In the genomic region with DNA sequence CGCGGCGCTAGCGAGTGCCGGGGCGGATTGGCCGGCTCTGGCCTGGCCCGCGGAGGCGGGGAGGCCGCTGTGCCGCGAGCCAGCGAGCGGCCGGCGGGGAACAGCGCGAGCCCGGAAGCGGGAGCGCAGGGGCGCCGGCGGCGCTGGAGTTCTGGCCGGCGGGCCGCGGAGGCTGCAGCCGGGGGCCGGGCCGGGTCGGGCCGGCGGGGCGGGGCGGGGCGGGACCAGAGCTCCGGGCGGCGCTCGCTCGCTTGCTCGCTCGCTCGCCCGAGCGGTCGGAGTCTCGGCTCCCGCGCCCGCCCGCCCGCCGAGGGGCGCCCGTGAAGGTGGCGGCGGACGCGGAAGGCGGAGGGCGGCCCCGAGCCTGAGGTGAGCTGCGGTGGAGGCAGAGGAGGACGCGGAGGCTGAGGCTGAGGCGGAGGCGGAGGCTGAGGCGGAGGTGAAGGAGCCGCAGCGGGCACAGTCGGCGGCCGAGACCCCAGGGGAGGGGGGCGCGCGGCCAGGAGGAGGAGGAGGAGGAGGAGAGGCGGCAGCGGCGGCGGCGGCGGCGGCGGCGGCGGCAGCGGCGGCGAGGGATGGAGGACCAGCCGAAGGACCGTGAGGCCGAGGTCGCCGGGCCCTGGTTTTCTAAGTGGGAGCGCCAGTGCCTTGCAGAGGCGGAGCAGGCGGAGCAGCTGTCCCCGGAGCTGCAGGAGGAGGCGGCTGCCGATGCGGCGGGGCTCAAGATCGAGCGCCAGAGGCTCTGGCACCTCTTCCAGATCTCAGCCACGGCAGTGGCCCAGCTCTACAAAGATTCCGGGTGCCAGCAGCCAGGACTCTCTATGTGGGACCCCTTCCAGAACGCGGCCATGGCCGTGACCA, we compare ENCODE assay signal across 9 mouse cellular contexts. TPM values are rescaled to one million over a fixed set of nuclear protein-coding genes. Genes with fewer than 3 reads are reported as not detected.
DNase-seq lines count a peak whose midpoint lies in the region; ATAC-seq and TF ChIP-seq lines count a peak whose summit lies in the region.
"Had no signal": no experiment of that assay in that cellular context is flagged by ENCODE, and none has a peak within 500 bp of the region (broad histone marks: within the 10 kb centered on the region; RNA-seq: fewer than 3 reads in every experiment).

No protein-coding gene starts in this region.

- H3K4me3 ChIP-seq in intestine, postnatal 0 days (ENCODE audit: low read depth, low read length), result peak overlapping the region; percentile 50
- H3K4me3 ChIP-seq in limb, embryonic 10.5 days, result peak overlapping the region; percentile 60
- peak overlapping the region; percentile 51 for H3K4me3 ChIP-seq in midbrain, embryonic 11.5 days (ENCODE audit: low read depth, low read length)
- H3K4me3 ChIP-seq in stomach, embryonic 14.5 days (ENCODE audit: low read depth, low read length), result peak overlapping the region; percentile 42

- H3K4me2 ChIP-seq in intestine, postnatal 0 days (replicated peaks; ENCODE audit: low read depth), result peak overlapping the region; percentile 78
- peak overlapping the region; percentile 50 for H3K4me2 ChIP-seq in midbrain, embryonic 11.5 days
- H3K4me2 ChIP-seq in stomach, embryonic 14.5 days (replicated peaks; ENCODE audit: low read depth, low read length), result peak overlapping the region; percentile 47

- no peak for TF ChIP-seq CTCF in intestine, postnatal 0 days (IDR thresholded peaks at IDR 0.05; ENCODE audit: low read depth)

- peak; percentile 1 for DNase-seq in CD4-positive, CD25-positive, alpha-beta regulatory T cell, adult 2 months (ENCODE audit: low read depth, low spot score)
- peak; percentile 63 for DNase-seq in embryo, embryonic 9.5 days (ENCODE audit: extremely low spot score)
- DNase-seq in limb, embryonic 10.5 days (ENCODE audit: low spot score), result peak; percentile 57
- DNase-seq in midbrain, embryonic 11.5 days (ENCODE audit: low spot score, missing footprints), result peak; percentile 92

- no peaks in the 10 kb centered on the region; the same call in none of the 2 replicates for H3K27me3 ChIP-seq in intestine, postnatal 0 days (replicated peaks; ENCODE audit: control insufficient read depth, insufficient read depth, low read length)
- H3K27me3 ChIP-seq in limb, embryonic 10.5 days (ENCODE audit: low read depth, poor library complexity, severe bottlenecking), result peaks cover 38% of the 10 kb centered on the region
- no peaks in the 10 kb centered on the region for H3K27me3 ChIP-seq in midbrain, embryonic 11.5 days (ENCODE audit: control insufficient read depth, insufficient read depth, low read length)
- H3K27me3 ChIP-seq in stomach, embryonic 14.5 days (ENCODE audit: control insufficient read depth, insufficient read depth, low read length), result no peaks in the 10 kb centered on the region

- no peak overlapping the region for H3K9ac ChIP-seq in intestine, postnatal 0 days (ENCODE audit: low read depth, low read length)
- H3K9ac ChIP-seq in midbrain, embryonic 11.5 days (ENCODE audit: low read length), result peak overlapping the region; percentile 75
- H3K9ac ChIP-seq in stomach, embryonic 14.5 days (replicated peaks; ENCODE audit: low read depth, low read length), result peak overlapping the region; percentile 42; the same call in 1 of the 2 replicates

- H3K9me3 ChIP-seq in intestine, postnatal 0 days (ENCODE audit: control insufficient read depth), result no peaks in the 10 kb centered on the region
- H3K9me3 ChIP-seq in limb, embryonic 10.5 days (replicated peaks), result no peaks in the 10 kb centered on the region
- H3K9me3 ChIP-seq in midbrain, embryonic 11.5 days (ENCODE audit: control insufficient read depth, low read length), result no peaks in the 10 kb centered on the region
- no peaks in the 10 kb centered on the region for H3K9me3 ChIP-seq in stomach, embryonic 14.5 days (ENCODE audit: control insufficient read depth, low read depth, low read length)

- H3K36me3 ChIP-seq in intestine, postnatal 0 days (ENCODE audit: control insufficient read depth, insufficient read depth), result no peaks in the 10 kb centered on the region
- H3K36me3 ChIP-seq in limb, embryonic 10.5 days, result no peaks in the 10 kb centered on the region
- H3K36me3 ChIP-seq in midbrain, embryonic 11.5 days (ENCODE audit: control insufficient read depth, insufficient read depth, low read length), result no peaks in the 10 kb centered on the region
- no peaks in the 10 kb centered on the region for H3K36me3 ChIP-seq in stomach, embryonic 14.5 days (ENCODE audit: control insufficient read depth, insufficient read depth, low read length)

- 30% methylated on average over 39 of the region's 113 CpGs for WGBS in intestine, postnatal 0 days
- 25% methylated on average over 98 of the region's 113 CpGs for WGBS in limb, embryonic 10.5 days
- 15% methylated on average over 45 of the region's 113 CpGs for WGBS in midbrain, embryonic 11.5 days
- 21% methylated on average over 42 of the region's 113 CpGs for WGBS in stomach, embryonic 14.5 days

- no peak overlapping the region for H3K27ac ChIP-seq in intestine, postnatal 0 days (ENCODE audit: low read depth, low read length)
- H3K27ac ChIP-seq in limb, embryonic 10.5 days, result peak overlapping the region; percentile 81
- H3K27ac ChIP-seq in midbrain, embryonic 11.5 days (ENCODE audit: low read depth, low read length), result peak overlapping the region; percentile 82
- H3K27ac ChIP-seq in stomach, embryonic 14.5 days (ENCODE audit: low read length), result no peak overlapping the region

- H3K4me1 ChIP-seq in intestine, postnatal 0 days (replicated peaks; ENCODE audit: control insufficient read depth, insufficient read depth, low read length), result no peaks in the 10 kb centered on the region
- no peaks in the 10 kb centered on the region for H3K4me1 ChIP-seq in limb, embryonic 10.5 days
- peaks cover 4% of the 10 kb centered on the region for H3K4me1 ChIP-seq in midbrain, embryonic 11.5 days (ENCODE audit: control insufficient read depth, insufficient read depth, low read length)
- H3K4me1 ChIP-seq in stomach, embryonic 14.5 days (ENCODE audit: control insufficient read depth, insufficient read depth, low read length), result no peaks in the 10 kb centered on the region

- no peak for ATAC-seq in CD4-positive, CD25-positive, alpha-beta regulatory T cell, adult 4 months
- ATAC-seq in granulocyte monocyte progenitor cell, adult 5-6 weeks (replicated peaks; ENCODE audit: poor library complexity, severe bottlenecking), result peak; percentile 67
- ATAC-seq in intestine, postnatal 0 days, result peak; percentile 69
- peak; percentile 85 for ATAC-seq in midbrain, embryonic 11.5 days (ENCODE audit: low FRiP score)
- ATAC-seq in stomach, embryonic 14.5 days (ENCODE audit: insufficient number of reproducible peaks, insufficient read depth, low FRiP score, low read depth), result peak; percentile 84

RNA-seq across cellular contexts. Expression of gene Gm7073, which starts 8.6 kb away (rescaled TPM):
- not detected for polyA plus RNA-seq in CD4-positive, CD25-positive, alpha-beta regulatory T cell, adult 4 months (2017; shearing (Covaris generic))
- not detected in 2 replicates for total RNA-seq in granulocyte monocyte progenitor cell, adult 5-6 weeks (2014; fragmentation: Nextera tagmentation)
- total RNA-seq in granulocyte monocyte progenitor cell, adult 5-6 weeks (2017), result not detected in 2 replicates
- polyA plus RNA-seq in intestine, postnatal 0 days (2015; fragmentation: Nextera tagmentation; extraction: Ambion mirVana), result not detected in 2 replicates
- polyA plus RNA-seq in limb, embryonic 10.5 days (2016; fragmentation: Nextera tagmentation; extraction: Ambion mirVana), result not detected in 2 replicates
- polyA plus RNA-seq in midbrain, embryonic 11.5 days (2014; fragmentation: Nextera tagmentation; extraction: Ambion mirVana), result not detected in 2 replicates
- not detected in 2 replicates for polyA plus RNA-seq in stomach, embryonic 14.5 days (2014; fragmentation: Nextera tagmentation; extraction: Ambion mirVana)
- polyA plus RNA-seq: gonadal fat pad, adult 2 months had no signal

RNA-seq across cellular contexts. Expression of gene Atp11c, which starts 44.8 kb away (rescaled TPM):
- polyA plus RNA-seq in CD4-positive, CD25-positive, alpha-beta regulatory T cell, adult 4 months (2017; shearing (Covaris generic)), result 10 to 100 TPM in 1 of 2 experiments, 1 to 10 TPM in 1; 8.3 to 10.9 TPM
- 16.6 and 20.5 TPM in 2 replicates for total RNA-seq in granulocyte monocyte progenitor cell, adult 5-6 weeks (2014; fragmentation: Nextera tagmentation)
- 29.2 and 33.1 TPM in 2 replicates for total RNA-seq in granulocyte monocyte progenitor cell, adult 5-6 weeks (2017)
- polyA plus RNA-seq in intestine, postnatal 0 days (2015; fragmentation: Nextera tagmentation; extraction: Ambion mirVana), result 2.2 and 2.4 TPM in 2 replicates
- polyA plus RNA-seq in limb, embryonic 10.5 days (2016; fragmentation: Nextera tagmentation; extraction: Ambion mirVana), result 14.3 and 15.7 TPM in 2 replicates
- polyA plus RNA-seq in midbrain, embryonic 11.5 days (2014; fragmentation: Nextera tagmentation; extraction: Ambion mirVana), result 15.6 and 17.7 TPM in 2 replicates
- 10.7 and 11.2 TPM in 2 replicates for polyA plus RNA-seq in stomach, embryonic 14.5 days (2014; fragmentation: Nextera tagmentation; extraction: Ambion mirVana)

Comparison
In these comparisons a context has a peak if more than half of its experiments do, and no peak if none do; other contexts are left out.
1. DNase-seq: peak in every context shown above with its lines; median percentile 92 in midbrain, embryonic 11.5 days; 63 in embryo, embryonic 9.5 days; 57 in limb, embryonic 10.5 days; 1 in CD4-positive, CD25-positive, alpha-beta regulatory T cell, adult 2 months.
2. H3K27ac ChIP-seq: peak in limb, embryonic 10.5 days (single experiment) and midbrain, embryonic 11.5 days (single experiment); none in intestine, postnatal 0 days (single experiment) and stomach, embryonic 14.5 days (single experiment).
3. Peak in every context shown above with its lines, with median percentiles within 50 percentile points of each other: H3K4me2 ChIP-seq and H3K4me3 ChIP-seq.